10 mouse cellular contexts compared by ENCODE assay signal in the genomic region with DNA sequence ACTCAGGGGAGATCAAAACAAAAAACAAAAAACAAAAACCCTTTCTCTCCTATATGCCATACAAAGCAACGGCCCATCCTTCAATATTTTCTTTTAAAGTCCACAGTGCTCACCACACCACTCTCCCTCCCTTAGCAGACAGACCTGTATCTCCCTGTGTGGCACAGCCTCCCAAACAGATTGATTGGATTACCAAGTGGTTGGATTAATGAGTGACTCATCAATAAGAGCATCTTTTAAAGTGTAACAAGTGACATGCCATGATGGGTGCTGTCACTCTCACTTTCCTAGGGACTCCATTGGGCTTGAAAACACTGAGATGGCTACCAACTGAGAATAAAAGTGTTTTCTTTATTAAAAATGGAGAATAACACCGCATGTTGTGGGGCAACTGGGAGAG.
"Had no signal": no experiment of that assay in that cellular context is flagged by ENCODE, and none has a peak within 500 bp of the region (broad histone marks: within the 10 kb centered on the region; RNA-seq: fewer than 3 reads in every experiment).

No protein-coding gene starts in this region.

- DNase-seq: gastrocnemius, adult 2 months; gastrocnemius, postnatal 10 days; gastrocnemius, postnatal 25 days; heart, adult 18-20 months; heart, postnatal 10 days; heart, postnatal 4 days; kidney, postnatal 14 days; liver; liver, embryonic 13.5 days; liver, postnatal 0 days had no signal
